Mouse (Mus musculus): ENCODE results near the gene Fstl3.
A peak's percentile ranks its signal among the peaks of the same experiment; 100 is the strongest.
"Not testable (repeated sequence)": the region's sequence is repeated elsewhere in the genome, so short reads cannot be mapped to it uniquely, and the experiment has no call there.

The Fstl3 gene

DNA sequence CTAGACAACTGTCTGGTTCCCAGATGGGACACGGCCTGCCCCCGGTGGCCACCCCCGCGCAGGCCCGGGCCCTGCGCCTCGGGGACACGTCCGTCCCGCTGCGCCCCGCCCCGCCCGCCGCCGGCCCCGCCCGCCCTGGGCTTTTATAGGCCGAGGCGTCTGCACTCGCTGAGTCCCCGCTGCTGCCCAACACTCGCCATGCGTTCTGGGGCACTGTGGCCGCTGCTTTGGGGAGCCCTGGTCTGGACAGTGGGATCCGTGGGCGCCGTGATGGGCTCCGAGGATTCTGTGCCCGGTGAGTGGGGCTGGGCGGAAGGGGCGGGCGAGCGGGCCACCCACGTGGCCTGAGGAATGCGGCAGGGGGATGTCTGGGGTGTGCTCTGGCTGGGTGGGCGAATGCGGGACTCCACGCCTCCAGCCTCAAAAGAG is at the start of gene Fstl3:
Gene Fstl3 (plus strand): TSS at position 170 of the 429 bp plus-strand sequence.
- DNase-seq (ENCODE audit: low spot score): no peak

GRCm38 (mm10) chr10:79728323-79729249 is 48.5 kb upstream of the Fstl3 start:
- DNase-seq (ENCODE audit: low spot score): no peak

- no peak for DNase-seq (ENCODE audit: low spot score)
These were observed 47.6 kb upstream of the Fstl3 start for GRCm38 (mm10) chr10:79729357-79729965.

GRCm38 (mm10) chr10:79732500-79732899 is 44.6 kb upstream of the Fstl3 start:
- DNase-seq (ENCODE audit: low spot score): no peak

GRCm38 (mm10) chr10:79733847-79734246 is 43.2 kb upstream of the Fstl3 start:
- no peak for DNase-seq (ENCODE audit: low spot score)

- no peak for DNase-seq (ENCODE audit: low spot score)
These were observed 41.7 kb upstream of the Fstl3 start for GRCm38 (mm10) chr10:79735361-79735760.

DNA sequence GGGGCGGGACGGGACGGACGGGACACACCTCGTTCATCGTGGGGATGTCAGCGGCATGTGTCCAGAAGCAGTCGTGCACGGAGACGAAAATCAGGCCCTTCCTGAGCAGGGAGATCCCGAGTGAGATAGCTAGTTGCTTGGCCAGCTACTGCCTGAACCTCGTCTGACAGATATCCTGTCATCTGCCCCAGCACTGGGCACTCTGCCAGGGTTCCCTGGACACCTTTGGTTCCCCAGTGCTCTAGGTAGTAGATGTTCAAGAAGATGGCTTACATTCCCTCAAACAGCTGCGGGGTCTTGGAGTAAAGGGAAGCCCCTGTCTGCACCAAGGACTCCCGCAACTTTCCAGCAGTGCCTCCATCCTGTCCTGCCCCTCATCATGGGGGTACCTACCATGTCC is 40.4 kb upstream of the Fstl3 start:
- DNase-seq (ENCODE audit: low spot score): no peak

DNA sequence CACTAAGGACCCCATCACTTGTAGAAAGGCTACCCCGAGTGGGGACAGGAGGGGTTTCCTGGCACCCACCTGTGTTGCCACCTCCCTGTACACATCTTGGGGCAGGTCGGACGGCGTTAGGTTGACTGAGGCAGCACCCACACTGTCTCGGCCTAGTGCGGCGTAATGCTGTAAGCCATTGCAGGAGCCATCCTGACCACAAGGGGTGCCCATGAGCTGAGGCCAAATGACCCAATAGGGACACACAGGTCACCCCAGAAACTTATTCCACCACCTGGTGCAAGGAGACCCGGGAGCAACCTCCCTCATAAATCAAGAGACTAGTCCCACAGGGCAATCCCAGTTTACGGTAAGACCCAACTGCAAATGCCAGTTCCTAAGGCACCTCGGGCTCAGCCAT is 38.8 kb upstream of the Fstl3 start:
- DNase-seq (ENCODE audit: low spot score): no peak

DNA sequence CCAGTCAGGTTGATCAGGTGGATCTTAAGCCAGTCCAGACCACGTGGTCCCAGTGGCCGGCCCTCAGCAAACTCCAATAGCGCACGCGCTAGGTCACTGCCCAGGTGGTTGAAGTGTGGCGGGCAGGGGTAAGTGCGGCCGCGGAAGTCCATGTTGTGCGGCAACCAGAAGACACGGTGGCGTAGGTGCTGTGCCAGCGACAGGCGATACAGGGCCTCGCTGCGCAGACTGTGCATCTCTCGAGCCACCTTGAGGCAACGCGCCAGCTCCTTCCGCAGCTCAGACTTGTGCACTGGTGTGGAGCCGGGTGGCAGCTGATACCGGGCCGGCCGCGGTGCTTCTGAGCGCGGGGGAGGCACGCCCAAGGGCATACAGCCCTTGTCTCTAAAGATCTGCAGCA is 37.8 kb upstream of the Fstl3 start:
- DNase-seq (ENCODE audit: low spot score): no peak

DNA sequence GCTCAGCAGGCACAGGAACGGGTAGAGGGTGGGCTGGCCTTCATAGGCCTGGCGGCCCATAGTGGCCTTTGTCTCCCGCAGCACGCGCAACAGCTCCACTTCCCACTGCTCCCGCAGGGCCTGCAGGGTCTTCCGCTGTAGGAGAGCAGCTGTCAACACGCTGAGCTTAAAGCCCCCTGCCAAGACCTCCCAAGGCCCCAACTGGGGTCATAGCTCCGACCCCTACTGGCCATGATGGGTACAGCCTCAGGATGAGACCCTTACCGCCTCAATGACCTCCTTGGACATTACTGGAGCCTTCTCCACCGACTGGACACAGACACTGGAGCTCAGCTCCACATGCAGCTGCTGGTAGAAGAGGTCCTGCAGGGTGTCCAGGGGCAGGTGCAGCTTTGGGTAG is 36.2 kb upstream of the Fstl3 start:
- no peak for DNase-seq (ENCODE audit: low spot score)

- DNase-seq (ENCODE audit: low spot score): no peak
These were observed 33.9 kb upstream of the Fstl3 start for GRCm38 (mm10) chr10:79743161-79743560.

GRCm38 (mm10) chr10:79743650-79744365 is 33.3 kb upstream of the Fstl3 start:
- DNase-seq (ENCODE audit: low spot score): no peak

DNA sequence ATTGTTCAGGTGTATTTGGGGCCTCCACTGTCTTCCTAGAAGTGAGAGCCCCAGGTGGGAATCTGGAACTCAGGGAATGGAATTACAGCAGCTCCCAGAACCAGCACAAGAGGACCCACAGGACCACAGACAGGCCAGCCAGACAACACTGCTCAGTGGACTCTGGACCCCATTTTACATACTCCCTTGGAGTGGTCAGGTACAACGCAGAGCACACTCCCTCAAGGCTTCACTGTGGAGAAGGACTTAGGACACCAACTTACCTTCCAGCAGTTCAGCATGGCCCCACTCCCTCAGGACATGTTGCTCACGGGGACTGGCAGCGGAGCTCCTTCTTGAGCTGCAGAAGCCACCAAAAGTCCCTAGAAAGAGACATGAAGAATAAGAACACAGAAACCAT is 31.7 kb upstream of the Fstl3 start:
- DNase-seq (ENCODE audit: low spot score): no peak

GRCm38 (mm10) chr10:79745898-79746773 is 30.9 kb upstream of the Fstl3 start, which contains the start of gene Polrmt:
Gene Polrmt, minus strand, starts transcription at chr10:79746581.
- peak; percentile 87 for DNase-seq (ENCODE audit: low spot score)

- DNase-seq (ENCODE audit: low spot score): no peak
These were observed 30.3 kb upstream of the Fstl3 start for GRCm38 (mm10) chr10:79746774-79747151.

DNA sequence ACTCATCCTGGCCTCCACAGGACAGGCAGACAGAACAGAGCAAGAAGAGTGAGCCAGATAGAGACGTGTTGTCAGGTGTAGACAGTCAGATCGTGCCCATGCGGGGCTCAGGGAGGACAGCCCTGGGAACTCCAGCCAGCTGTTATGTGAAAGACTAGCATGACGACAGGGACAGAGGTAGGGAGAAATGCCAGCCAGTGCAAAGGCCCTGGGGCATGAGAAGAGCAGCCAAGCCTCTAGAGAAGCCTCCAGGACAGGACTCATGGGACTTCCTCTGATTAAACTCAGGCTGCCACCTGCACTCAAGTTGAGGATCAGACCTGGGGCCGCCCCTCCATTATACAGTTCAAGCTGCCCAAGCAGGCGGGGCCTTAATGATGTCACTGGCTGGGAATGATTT is 28.6 kb upstream of the Fstl3 start:
- no peak for DNase-seq (ENCODE audit: low spot score)

- DNase-seq (ENCODE audit: low spot score): peak; percentile 37
These were observed 22.1 kb upstream of the Fstl3 start, which contains the start of gene Fgf22 for GRCm38 (mm10) chr10:79754856-79755516. Gene Fgf22, plus strand, starts transcription at chr10:79755076.

GRCm38 (mm10) chr10:79755854-79756253 is 21.2 kb upstream of the Fstl3 start:
- no peak for DNase-seq (ENCODE audit: low spot score)

DNA sequence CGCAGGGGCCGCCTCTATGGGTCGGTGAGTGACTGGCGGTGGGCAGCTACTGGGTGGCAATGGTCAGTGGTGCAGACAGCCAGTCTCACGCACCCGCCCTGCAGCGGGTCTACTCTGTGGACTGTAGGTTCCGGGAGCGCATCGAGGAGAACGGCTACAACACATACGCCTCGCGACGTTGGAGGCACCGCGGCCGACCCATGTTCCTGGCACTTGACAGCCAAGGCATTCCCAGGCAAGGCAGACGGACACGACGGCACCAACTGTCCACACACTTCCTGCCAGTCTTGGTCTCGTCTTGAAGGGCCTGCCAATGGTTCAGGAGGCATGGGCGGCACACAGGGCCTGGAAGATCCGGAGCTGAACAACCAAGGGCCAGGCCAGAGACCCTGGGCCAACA is 20.4 kb upstream of the Fstl3 start:
- no peak for DNase-seq (ENCODE audit: low spot score)

- not testable (repeated sequence) for DNase-seq (ENCODE audit: low spot score)
These were observed 17.4 kb upstream of the Fstl3 start for GRCm38 (mm10) chr10:79759675-79760074.

DNA sequence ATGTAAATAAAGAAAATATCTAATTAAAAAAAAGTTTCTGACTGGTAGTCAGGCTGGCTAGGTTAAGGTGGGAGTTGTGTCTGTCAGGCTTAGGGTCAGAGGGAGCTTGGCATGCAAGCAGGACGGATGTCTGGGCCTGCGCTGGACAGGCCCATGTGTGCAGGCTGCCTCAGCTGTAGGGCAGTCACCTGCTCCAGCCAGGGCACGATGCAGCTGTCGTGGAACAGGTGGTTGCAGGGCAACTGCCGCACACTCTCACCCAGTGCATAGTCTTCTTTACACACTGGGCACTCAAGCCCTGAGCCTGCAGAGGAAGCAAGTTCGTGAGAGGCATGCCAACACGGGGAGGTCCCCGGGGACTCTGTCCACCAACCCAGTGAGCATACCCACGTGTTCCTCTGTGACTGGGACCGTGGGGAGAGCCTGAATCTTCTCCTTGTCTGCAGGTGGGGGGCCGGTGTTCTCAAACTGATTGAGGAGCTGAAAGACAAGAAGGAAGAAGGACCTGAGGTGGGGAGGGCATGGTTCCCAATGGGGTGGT is 16.4 kb upstream of the Fstl3 start:
- no peak for DNase-seq (ENCODE audit: low spot score)
